Mouse (Mus musculus): ENCODE data around the gene Pcsk4.
"Not testable (repeated sequence)": the region's sequence is repeated elsewhere in the genome, so short reads cannot be mapped to it uniquely, and the experiment has no call there.

Gene Pcsk4

DNA sequence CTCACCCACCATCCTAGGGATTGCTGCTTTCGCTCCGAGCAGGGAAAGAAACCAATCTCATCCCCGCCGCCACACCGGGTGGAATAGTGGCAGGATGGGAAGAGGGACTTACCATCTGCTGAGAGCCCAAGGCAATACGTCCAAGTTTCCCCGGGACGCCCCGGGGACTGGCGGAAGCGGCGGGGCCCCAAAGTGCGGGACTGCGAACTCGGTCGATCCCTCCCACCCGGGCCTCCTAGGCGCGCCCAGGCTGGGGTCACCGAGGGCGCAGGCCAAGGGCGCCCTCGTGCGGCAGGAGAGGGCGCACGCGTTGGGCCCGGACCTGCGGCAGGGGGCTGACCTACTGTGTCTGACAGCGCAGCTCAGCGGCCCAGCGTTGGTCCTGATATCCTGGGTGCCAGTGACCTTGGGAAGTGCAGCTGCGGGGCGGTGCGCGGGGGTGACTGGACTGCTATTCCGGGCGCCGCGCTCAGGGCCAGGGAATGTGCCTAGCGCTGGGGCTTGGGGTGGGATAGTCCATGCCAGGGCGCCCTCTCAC lies 19.0 kb upstream of the Pcsk4 start, which contains the start of gene Adamtsl5:
TSS of gene Adamtsl5 (minus strand) at position 169 of the 538 bp plus-strand sequence.
- no peak for DNase-seq (ENCODE audit: extremely low read depth, low read depth, low spot score)

DNA sequence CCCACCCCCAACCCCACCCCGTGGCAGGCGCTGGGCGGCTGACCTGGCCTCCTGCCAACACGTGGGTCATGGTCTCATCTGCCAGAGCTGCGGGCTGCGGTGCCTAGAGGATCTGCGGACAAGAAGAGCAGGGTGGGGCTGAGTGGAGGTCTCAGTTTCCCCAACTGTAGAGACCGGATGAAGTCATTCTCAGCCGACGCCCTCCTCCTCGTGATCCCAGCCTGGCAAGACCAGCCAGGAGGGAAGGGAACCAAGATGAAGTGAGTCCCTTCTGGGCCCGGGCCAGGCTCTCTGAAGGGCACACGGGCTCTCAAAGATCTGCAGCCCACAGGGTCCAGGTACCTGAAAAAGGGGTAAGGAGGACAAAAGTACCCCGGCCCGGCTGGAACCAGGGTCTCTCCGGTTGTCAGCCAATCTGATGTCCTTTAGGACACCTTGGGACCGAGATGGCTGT lies 18.2 kb upstream of the Pcsk4 start:
- DNase-seq (ENCODE audit: extremely low read depth, low read depth, low spot score), result no peak

DNA sequence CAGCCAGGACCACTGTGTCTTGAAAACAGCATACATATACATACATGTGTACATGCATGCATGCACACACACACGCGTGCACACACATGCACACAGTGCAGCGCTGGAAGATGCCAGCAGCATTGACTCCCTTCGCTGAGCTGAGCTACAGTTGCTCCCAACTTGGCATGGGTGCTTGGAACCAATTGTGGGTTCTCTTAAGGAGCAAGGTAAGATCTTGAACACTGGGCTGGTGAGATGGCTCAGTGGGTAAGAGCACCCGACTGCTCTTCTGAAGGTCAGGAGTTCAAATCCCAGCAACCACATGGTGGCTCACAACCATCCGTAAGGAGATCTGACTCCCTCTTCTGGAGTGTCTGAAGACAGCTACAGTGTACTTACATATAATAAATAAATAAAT lies 16.6 kb upstream of the Pcsk4 start:
- DNase-seq (ENCODE audit: extremely low read depth, low read depth, low spot score), result not testable (repeated sequence)

DNA sequence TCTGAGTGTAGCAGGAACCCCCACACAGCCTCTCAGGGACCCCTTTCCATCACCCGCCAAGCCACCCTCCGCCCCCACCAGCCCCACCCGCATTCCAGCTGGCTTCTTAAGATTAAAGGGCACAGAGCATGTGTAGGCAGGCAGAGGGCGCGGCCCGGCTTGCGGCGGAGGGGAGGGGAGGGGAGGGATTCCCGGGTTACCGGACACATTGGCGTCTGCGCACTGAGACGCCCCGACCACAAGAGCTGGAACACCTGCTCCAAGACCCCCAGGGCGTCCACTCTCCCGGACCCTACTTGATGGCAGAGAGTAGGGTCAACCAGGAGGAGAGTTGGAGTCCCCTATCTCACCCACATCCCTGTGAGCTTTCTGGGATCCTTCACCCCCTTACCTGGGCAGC lies 15.8 kb upstream of the Pcsk4 start:
- no peak for DNase-seq (ENCODE audit: extremely low read depth, low read depth, low spot score)

DNA sequence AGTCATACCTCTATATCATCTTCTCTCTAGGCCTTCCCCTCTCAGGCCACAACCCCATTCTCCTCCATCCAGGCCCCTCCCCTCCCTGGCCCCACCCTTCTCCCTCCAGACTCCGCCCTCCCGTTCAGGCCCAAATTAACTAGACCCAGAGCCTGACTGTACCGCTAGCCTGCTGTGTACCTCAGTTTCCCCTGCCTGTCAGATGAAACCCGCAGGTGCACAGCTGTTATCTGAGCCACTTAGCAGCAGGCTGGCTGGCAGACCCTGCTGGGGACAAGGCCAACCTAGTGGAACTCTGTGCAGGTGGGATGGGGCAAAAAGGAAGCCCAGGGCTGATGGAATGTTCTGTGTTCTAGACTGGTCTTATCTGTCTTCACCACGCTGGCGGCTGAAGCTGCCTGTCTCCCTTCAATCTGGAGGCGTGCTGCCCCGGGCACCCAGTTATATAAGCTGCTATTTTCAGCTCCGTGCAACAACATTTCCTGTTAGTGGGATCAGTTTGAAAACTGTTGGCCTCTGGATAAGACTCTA lies 14.9 kb upstream of the Pcsk4 start:
- DNase-seq (ENCODE audit: extremely low read depth, low read depth, low spot score), result no peak

DNA sequence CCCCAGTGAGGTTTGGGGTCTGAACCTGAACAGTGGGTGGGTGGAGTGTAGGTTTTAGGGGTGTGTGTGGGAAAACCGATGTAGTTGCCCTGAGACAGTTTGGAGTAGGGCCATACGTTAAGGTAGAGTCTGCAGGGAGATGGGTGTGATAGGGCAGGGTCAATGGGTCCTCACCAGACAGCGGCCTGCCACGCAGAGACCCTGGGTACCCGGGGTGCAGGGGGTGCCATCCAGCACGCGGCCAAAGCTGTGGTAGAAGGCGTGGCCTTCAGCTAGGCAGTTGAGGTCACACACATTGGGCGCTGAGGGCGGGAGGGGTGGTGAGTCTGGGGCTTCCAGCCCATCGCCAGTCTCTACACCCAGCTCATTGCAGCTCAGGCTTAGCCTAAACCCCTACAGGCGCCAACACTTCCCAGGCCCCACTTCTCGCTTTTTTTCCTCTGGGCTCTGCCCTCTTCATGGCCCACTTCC lies 14.2 kb upstream of the Pcsk4 start:
- DNase-seq (ENCODE audit: extremely low read depth, low read depth, low spot score), result no peak

DNA sequence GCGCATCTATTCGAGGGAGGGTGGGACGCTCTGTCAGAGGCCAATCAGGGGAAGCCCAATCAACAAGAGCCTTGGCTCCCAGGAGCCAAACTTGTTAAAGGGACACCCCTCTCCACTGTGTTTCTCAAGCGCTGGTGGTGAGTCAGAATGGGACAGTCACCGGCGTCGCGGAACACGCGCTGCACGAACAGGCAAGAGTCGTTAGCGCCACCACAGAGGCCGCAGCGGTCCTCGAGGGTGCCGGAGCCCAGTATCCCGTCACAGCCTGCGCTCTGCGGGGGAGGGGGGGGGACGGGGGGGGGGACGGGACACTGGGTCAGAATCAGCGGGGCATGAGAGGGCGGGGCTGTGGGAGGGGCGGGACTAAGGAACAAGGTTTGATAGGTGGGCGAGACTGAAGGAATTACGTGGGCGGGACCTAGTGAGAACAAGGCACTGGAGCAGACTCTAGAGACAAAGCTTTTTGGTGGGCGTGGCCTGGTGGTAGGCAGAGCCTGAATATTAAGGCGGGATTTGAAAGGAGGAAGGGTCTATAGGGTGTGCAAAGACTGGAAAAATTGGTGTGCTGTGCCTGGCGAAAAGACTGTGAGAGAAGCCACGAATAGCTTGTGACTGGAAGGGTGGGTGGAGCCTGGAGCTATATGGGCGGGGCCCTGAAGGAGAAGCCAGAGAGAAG lies 13.6 kb upstream of the Pcsk4 start:
- DNase-seq (ENCODE audit: extremely low read depth, low read depth, low spot score), result no peak

DNA sequence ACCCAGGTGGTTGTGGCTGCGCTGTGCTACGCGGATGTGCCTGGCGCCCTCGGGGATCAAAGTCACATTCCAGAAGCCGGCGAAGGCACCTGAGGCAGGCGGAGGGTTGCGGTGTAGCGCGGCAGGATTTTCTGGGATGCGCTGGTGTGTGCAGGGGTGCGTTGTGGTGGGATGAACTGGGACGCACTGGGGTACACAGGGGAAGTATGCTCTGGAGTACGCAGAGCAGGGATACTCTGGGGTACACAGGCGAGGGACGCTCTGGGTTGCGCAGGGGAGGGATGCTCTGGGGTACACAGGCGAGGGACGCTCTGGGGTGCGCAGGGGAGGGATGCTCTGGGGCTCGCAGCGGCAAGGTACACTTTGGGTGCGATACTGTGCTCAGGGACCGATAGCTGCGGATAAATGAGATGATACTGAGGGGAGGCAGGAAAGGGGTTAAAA lies 13.0 kb upstream of the Pcsk4 start:
- DNase-seq (ENCODE audit: extremely low read depth, low read depth, low spot score), result no peak

DNA sequence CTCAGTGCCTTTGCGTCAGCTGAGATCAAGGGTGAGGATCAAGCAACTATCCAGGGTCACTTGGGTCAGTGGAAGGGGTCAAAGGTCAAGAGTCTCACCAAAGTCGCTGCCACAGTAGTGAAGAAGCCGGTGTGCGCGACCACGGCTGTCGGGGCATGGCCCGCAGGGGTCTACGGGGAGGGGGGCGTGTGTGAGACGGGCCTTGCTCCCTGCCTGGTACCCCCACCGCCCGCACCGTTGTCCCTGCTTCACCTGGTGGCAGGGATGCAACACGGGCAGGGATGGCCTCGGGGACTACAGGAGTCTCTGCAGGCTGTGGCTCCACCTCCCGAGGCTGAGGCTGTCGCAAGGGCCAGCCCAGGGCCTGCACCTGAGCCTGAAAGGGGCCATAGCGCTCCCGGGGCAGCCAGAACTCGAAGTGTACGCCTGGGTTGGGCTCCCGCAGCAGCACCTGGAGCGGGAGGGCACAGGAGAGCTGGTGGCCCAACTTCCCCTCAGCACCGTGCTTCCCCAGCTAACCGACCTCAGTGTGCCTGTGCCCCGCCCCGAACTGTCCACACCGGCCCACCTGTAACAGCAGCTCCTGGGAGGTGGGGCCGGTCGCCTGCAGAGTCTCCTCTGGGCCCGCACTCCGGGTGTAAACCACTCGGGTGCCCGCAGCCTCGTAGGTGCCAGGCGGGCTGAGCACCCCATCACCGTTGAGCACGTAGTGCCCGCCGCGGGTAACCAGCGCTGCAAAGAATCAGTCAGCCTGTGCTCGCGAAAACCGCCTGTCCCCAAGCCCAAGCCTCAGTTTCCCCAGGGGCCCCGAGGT lies 12.4 kb upstream of the Pcsk4 start:
- no peak for DNase-seq (ENCODE audit: extremely low read depth, low read depth, low spot score)

DNA sequence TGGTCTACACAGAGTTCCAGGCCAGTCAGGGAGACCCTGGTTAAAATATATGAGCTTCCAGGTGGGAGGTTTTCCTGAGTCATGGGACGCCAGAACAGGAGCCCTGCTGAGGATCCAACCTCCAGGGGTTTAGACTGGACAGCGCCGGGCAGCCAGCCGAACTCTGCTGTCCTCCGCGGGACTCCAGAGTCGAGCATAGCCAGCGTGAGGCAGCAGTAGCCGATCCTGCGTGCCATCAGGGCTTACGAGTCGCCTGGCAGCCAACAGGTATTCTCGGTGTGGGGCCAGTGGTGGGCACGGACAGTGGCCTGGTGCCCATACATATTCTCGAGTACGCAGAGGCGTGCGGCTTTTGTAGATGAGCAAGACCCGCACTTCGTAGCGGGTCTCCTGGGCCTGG lies 11.7 kb upstream of the Pcsk4 start:
- DNase-seq (ENCODE audit: extremely low read depth, low read depth, low spot score), result no peak

DNA sequence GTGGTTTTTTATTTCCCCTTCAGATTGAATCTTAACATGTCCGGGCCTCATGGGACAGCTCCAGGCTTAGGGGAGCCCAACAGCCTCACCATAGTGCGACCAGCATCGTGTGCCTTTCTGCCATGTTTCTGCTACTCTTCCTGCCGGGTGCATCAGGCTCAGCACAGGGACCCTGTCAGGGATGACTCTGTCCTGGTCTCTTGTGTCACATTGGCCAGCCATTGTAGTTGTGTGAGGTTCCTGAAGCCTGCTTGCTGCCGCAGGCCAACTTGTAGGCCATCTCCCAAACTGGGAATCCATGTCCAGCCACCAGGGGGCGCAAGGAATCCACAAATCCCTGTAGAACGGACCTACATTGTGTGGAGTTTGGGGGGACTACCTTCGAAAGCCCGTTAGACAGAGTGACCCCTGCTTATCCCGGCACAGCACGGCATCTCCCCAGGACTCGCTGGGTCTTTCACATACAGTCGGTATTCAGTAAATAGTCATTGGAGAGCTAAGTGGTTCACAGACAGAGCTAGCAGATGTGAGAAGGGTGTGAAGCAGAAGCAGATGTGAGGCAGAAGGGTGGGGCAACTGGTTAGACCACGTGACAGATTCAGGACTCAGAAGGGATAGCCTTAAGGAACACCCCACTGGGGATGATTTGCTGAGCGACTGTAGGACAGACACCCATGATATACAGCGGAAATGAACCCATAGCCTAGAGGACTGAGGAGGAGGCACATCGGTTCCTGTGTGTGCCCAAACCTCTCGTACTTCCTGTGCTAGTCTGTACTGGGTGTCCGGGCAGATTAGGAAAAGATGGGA lies 10.8 kb upstream of the Pcsk4 start:
- DNase-seq (ENCODE audit: extremely low read depth, low read depth, low spot score), result no peak

DNA sequence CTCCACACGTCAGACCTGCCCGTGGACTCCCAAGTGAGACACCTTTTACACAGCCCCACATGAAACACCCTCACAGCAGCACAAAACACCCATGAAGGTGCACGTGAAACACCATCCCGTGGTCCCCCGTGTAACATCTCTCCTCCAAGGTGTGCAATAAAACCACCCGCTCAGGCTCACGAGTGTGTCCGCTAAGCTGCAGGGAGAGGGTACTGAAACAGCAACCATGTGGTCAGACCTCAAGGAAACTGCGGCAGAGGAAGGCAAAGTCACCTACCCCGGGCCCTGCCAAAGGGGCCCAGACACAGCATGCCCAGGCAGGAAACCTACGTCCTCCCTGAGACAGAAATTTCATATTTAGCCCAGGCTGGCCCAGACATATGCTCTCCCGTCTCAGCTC lies 7.0 kb upstream of the Pcsk4 start:
- no peak for DNase-seq (ENCODE audit: extremely low read depth, low read depth, low spot score)

DNA sequence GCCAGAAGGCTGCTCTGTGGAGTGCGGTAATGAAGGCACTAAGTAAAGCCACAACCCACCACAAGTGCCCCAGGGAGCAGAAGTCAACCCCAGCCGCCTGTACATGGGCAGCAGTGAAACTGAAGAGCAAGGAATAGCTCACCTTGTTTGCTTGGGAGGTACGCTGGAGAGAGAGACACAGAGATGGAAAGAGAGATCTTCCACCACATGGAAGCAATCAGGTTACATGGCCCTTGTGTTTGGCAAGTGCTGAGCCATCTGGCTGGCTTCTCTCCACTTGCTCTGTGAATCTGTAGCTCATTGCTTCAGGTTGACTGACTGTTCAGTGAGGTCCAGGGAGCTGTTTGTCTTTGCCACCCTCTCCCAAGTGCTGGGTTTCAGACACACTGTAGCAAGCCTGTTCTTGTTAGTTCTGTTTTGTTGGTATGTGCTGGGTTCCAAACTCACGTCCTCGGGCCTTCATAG lies 3.3 kb upstream of the Pcsk4 start:
- no peak for DNase-seq (ENCODE audit: extremely low read depth, low read depth, low spot score)

DNA sequence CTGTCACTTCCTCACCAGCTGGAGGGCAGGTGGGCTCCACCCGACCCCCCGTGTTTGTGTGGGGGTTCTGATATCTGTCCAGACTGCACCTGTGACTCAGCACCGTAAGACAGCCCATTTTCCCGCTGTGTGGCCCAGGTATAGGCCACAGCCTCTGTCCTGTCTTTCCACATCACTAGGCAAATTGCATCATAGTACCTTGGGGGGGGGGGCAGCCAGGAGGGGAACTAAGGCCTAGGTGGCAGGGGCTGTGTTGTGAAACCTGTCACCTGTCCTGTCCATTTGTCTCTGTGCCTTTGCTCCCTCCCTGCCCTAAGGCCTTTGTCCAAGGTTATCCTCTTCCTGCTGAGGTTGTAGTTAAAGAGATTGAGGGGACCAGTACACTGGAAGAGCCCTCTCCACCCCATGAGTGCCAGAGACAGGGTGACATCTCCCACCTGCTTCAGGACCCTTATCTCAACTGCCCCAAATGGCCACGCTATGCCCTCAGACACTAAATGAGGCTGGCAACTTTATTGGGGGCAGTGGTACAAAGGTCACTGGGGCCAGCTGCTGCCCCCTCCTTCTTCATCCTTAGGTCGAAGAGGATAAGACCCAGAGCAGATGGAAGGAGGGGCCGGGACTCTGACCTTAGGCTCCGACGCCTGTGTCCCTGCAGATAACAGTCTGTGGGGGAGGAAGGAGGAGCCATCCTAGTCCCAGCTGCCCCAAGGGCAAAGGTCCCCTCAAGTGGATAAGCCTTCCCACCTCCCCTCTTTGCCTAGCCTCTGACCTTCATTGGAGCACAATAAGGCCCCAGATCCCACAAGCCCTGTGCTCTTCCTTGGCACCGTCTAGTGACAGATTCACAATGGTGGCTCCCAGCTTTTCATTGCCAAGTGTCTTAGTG lies 2.6 kb upstream of the Pcsk4 start:
- no peak for DNase-seq (ENCODE audit: extremely low read depth, low read depth, low spot score)

DNA sequence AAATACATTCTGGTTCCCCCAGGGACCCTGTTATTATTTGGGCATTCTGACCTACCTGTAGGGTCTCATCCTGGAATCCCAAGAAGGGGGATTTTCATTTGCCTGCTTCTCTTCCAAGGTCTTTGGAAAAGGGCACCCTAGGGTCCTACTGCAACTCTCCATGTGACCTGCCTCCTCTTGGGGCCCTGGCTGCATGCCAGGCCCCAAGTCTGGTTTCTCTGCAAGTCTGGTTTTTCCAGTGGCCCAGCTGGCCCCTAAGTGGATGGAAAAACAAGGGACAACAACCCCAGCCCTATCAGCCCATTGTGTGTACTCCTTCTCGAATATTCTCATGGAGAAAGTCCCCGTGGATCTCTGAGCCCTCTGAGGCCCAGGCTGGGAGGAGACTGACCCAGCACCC lies 1.6 kb upstream of the Pcsk4 start:
- no peak for DNase-seq (ENCODE audit: extremely low read depth, low read depth, low spot score)

DNA sequence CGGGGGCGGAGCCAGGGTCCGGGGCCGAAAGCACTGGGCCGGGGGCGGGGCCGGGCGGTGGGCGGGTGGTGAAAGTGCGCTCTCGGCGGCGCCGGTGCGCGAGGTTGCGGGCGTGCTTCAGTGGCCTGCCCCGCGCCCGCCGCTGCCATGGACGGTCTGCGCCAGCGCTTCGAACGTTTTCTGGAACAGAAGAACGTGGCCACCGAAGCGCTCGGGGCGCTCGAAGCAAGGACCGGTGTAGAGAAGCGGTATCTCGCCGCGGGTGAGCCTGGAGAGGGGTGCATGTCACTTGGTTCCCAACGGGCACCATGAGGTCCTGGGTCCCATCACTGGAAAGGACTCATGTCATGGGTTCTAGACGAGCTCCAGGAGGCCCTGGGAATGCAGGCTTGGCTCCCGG lies 786 bp upstream of the Pcsk4 start:
- no peak for DNase-seq (ENCODE audit: extremely low read depth, low read depth, low spot score)

DNA sequence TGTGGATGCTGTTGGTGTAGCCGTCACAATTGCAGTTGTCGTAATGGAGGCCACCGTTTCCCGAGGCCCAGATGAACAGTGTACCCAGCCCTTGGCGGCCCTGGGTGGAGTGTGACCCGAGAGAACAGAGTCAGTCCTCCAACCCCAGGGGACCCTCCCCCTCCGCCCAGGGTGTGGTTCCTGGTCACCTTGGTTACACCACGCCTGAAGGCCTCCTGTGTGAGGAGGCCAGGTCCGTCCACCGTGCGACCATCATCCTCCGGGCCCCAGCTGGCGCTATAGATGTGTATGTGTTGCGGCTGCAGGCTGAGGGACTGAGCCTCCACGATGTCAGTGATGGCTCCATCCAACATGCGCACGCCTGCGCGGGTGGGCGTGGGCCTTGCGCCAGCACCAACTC lies 4.3 kb downstream of the Pcsk4 start:
- no peak for DNase-seq (ENCODE audit: extremely low read depth, low read depth, low spot score)

DNA sequence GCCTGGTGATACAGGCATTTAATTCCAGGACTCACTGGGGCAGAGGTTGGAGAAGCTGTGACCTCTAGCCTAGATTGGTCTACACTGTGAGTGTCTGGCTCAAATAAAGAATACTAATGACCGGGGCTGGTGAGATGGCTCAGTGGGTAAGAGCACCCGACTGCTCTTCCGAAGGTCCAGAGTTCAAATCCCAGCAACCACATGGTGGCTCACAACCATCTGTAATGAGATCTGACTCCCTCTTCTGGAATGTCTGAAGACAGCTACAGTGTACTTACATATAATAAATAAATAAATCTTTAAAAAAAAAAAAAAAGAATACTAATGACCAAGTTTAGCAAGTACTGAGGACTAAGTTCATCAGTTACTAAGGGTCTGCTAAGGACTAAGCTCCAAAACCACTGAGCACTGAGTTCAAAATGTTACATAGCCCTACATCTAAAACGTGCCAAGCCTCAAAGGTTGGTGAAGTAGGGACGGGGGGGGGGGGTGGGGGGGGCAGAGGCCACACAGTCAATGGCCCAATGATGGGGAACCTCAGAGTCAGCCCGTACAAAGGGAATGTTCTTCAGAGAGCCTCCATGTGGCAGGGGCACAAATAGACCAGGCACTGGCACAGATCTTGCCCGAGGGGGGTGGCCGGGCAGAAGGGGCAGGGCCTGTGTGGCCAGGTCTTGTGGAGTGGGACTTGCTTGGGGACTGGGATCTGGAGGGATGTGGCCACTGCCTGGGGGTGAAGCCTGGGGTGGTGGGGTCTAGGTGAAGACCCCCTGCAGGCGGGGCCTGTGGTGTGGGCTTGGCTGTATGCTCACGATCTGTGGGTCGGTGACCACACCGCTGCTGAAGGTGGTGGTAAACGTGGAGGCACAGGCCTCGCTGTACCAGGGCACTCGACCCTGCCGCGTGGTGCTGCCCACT lies 4.9 kb downstream of the Pcsk4 start:
- no peak for DNase-seq (ENCODE audit: extremely low read depth, low read depth, low spot score)
